Mouse (Mus musculus) midbrain, postnatal 0 days (tissue): ENCODE data around the gene Rere. TPM values are rescaled to one million over a fixed set of nuclear protein-coding genes. Genes with fewer than 3 reads are reported as not detected.

Experiments
- ATAC-seq: fragments of 200-750 bp; cut with Nextera tagmentation; 2 replicates; pipeline ENCODE4 v1.8.0; 2017; ENCODE audit warnings: moderate number of reproducible peaks, mild to moderate bottlenecking, moderate TSS enrichment, moderate library complexity; ENCODE audit not compliant: low FRiP score
- DNase-seq: peaks from one replicate; pipeline ENCODE4 v3.0.0-alpha.2; 2015; ENCODE audit warnings: low spot score
- H3K27ac ChIP-seq: fragments of 300-500 bp; sonication (generic); 2 replicates; pipeline ENCODE4 v1.5.1; 2014; ENCODE audit warnings: low read depth, mild to moderate bottlenecking, low read length, mixed read lengths
- H3K27me3 ChIP-seq: fragments of 300-500 bp; sonication (generic); 2 replicates; pipeline ENCODE4 v1.6.1; 2014; ENCODE audit warnings: low read length, control low read depth, mixed read lengths; ENCODE audit not compliant: insufficient read depth
- H3K36me3 ChIP-seq: fragments of 300-500 bp; sonication (generic); 2 replicates; pipeline ENCODE4 v1.6.1; 2014; ENCODE audit warnings: low read length, control low read depth, mixed read lengths; ENCODE audit not compliant: insufficient read depth
- H3K4me1 ChIP-seq: fragments of 300-500 bp; sonication (generic); 2 replicates; pipeline ENCODE4 v1.6.1; 2014; ENCODE audit warnings: mild to moderate bottlenecking, control low read depth, antibody characterized with exemption, low read length, mixed read lengths; ENCODE audit not compliant: insufficient read depth
- H3K4me2 ChIP-seq: fragments of 300-500 bp; sonication (generic); 2 replicates; pipeline ENCODE4 v1.6.1; 2014; ENCODE audit warnings: low read depth, mild to moderate bottlenecking, low read length, mixed read lengths; ENCODE audit not compliant: poor library complexity, severe bottlenecking
- H3K4me3 ChIP-seq: fragments of 300-500 bp; sonication (generic); 2 replicates; pipeline ENCODE4 v1.5.1; 2014; ENCODE audit warnings: low read depth, mild to moderate bottlenecking, low read length, moderate library complexity
- H3K9ac ChIP-seq: fragments of 300-500 bp; sonication (generic); replicated peaks from 2 replicates; pipeline ENCODE4 v1.6.1; 2014; ENCODE audit warnings: mild to moderate bottlenecking, low read length, moderate library complexity, mixed read lengths; ENCODE audit not compliant: poor library complexity, severe bottlenecking
- H3K9me3 ChIP-seq: fragments of 300-500 bp; sonication (generic); 2 replicates; pipeline ENCODE4 v1.6.1; 2016; ENCODE audit warnings: low read length, control low read depth
- CTCF ChIP-seq: IDR thresholded peaks from 2 replicates; pipeline ENCODE4 v1.5.1; 2016; ENCODE audit warnings: antibody characterized with exemption, mild to moderate bottlenecking
- WGBS: fragments of 180-500 bp; shearing (Covaris S2); extraction: QIAGEN DNeasy Blood & Tissue Kit; methylation state at CpG from one replicate; pipeline ENCODE4 v1.1.7; 2014; 5-methylcytosine and 5-hydroxymethylcytosine counted together
- polyA plus RNA-seq: library from polyadenylated mRNA; unstranded; fragments of >200 nt; fragmentation: Nextera tagmentation; extraction: Ambion mirVana; gene quantifications from 2 replicates; pipeline ENCODE4 v1.2.1, GENCODE M21; 2015
- total RNA-seq: library from RNA; depleted of rRNA; stranded (reverse); fragments of >200 nt; gene quantifications from 2 replicates; pipeline ENCODE4 v1.2.3, GENCODE M21; 2014

Rere gene
- total and polyA plus RNA-seq, 2 experiments from 2014 or later: 22.7 to 36.8 TPM

GRCm38 (mm10) chr4:150465759-150466158 is 184.3 kb downstream of the Rere start:
- no peak overlapping the region for H3K27ac ChIP-seq

DNA sequence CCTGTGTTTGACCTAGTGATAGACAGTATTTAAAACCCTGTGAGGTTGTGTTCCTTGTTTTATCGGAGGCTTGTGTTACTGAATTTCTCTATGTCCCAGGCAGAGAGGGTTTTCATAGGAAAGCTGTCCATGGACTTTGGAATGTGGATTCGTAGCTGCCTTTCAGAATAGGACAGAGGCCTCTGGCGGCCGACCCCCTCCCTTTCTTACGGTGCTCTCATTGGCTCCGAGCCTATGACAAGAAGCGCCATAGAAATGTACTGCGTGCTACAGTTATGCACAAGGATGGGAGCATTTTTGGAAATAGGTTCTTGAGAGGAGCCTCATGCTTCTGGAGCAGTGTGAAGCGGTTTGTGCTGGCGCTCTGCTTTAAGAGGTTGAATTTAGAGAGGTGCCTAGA is 187.8 kb downstream of the Rere start:
- Histone ChIP-seq H3K27me3 (no peaks in the 10 kb centered on the region), H3K27ac (no peak overlapping the region), H3K9ac (no peak overlapping the region), H3K4me2 (no peak overlapping the region), H3K36me3 (no peaks in the 10 kb centered on the region), H3K9me3 (no peaks in the 10 kb centered on the region), H3K4me3 (no peak overlapping the region), H3K4me1 (no peaks in the 10 kb centered on the region)
- DNase-seq: no peak
- 61% methylated on average over 10 of the region's 10 CpGs for WGBS
- ATAC-seq: no peak
- no peak for TF ChIP-seq CTCF

More at GRCm38 (mm10) chr4:150465759-150466158, 184.3 kb downstream of the Rere start:
- 46% methylated on average over 4 of the region's 4 CpGs for WGBS
- no peak overlapping the region for H3K9ac ChIP-seq
- DNase-seq: peak; percentile 85
- H3K4me1 ChIP-seq: no peaks in the 10 kb centered on the region; the same call in 1 of the 2 replicates
- no peaks in the 10 kb centered on the region for H3K27me3 ChIP-seq
- H3K36me3 ChIP-seq: no peaks in the 10 kb centered on the region
- H3K4me2 ChIP-seq: no peak overlapping the region
- no peak overlapping the region for H3K4me3 ChIP-seq
- no peak for ATAC-seq
- H3K9me3 ChIP-seq: no peaks in the 10 kb centered on the region
- TF ChIP-seq CTCF: peak; percentile 90

DNA sequence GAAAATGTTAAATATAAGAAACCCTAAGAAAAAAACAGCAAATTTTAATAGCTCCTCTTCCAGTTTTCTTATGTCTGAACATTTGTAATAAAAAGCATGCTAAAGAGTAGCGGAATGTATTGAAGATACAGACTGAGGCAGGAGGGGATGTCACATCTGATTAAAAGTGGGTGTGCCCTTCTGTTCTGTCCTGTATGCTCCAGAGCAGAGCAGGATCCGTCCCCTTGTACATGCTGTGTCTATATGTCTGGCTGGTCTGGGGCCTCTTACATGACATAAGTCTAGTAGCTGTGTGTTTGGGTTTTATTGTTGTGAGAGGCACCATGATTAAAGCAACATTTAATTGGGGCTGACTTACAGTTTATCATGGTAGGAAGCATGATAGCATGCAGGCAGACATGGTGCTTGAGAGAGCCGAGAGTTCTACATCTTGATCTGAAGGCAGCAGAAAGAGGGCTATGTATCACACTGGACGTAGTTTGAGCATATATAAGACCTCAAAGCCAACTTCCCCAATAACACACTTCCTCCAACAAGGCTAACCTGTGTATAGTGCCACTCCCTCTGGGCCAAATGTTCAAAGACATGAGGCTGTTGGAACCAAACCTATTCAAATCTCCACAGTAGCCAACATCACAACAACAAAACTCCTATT is 189.4 kb downstream of the Rere start:
- WGBS: 97% methylated on average over 4 of the region's 4 CpGs
- H3K4me3 ChIP-seq: no peak overlapping the region
- no peaks in the 10 kb centered on the region for H3K27me3 ChIP-seq
- no peak for TF ChIP-seq CTCF
- no peaks in the 10 kb centered on the region for H3K9me3 ChIP-seq
- H3K36me3 ChIP-seq: no peaks in the 10 kb centered on the region
- ATAC-seq (no peak), DNase-seq (no peak)
- no peaks in the 10 kb centered on the region for H3K4me1 ChIP-seq
- H3K27ac ChIP-seq: no peak overlapping the region
- H3K4me2 ChIP-seq: no peak overlapping the region
- no peak overlapping the region for H3K9ac ChIP-seq

DNA sequence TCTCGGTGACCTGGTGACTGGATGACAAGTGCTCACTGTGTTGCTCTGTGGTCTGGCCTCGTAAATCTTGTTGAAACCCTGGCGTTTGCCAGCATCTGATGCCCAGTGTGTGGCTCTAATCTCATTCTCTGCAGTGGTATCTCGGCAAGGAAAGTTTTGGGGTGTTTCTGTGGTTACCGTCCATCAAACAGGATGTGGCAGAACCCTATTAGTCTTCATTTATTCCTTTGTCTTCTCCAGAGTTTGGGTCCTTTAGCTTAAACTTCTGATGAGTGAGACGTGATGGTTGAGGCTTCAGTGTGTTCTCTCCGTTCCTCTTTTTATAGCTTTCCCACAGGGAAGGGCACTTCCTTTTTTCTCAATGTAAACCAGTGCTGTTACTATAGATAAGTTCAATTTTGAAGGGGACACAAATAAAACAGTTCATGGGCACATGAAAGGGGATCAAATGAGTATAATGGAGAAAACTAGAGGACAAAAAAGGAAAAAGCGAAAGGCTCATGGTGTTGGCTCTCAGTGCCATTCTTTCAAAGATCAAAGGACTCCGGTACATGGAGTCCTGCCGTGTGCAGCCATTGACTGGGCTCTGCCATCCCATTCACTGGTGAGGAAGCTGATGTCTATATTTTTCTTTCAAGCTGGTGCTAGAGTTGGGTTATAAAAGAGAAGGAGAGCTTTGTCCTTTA is 191.4 kb downstream of the Rere start:
- H3K27me3 ChIP-seq: no peaks in the 10 kb centered on the region
- 10% methylated on average over 10 of the region's 10 CpGs for WGBS
- H3K9ac ChIP-seq: no peak overlapping the region
- no peaks in the 10 kb centered on the region for H3K4me1 ChIP-seq
- no peak overlapping the region for H3K4me3 ChIP-seq
- DNase-seq (peak; percentile 51), ATAC-seq (no peak)
- H3K27ac ChIP-seq: no peak overlapping the region
- H3K9me3 ChIP-seq: no peaks in the 10 kb centered on the region
- H3K36me3 ChIP-seq: no peaks in the 10 kb centered on the region
- H3K4me2 ChIP-seq: no peak overlapping the region
- TF ChIP-seq CTCF: no peak

- WGBS: 52% methylated on average over 4 of the region's 4 CpGs
- H3K27me3 ChIP-seq: no peaks in the 10 kb centered on the region
- no peak overlapping the region for H3K4me3 ChIP-seq
- 0 out of 2 replicates have a peak, but pooled peaks cover 2% of the 10 kb centered on the region for H3K36me3 ChIP-seq
- H3K27ac ChIP-seq: no peak overlapping the region
- DNase-seq: no peak
- TF ChIP-seq CTCF: no peak
- no peaks in the 10 kb centered on the region for H3K9me3 ChIP-seq
- no peak overlapping the region for H3K9ac ChIP-seq
- no peak for ATAC-seq
- H3K4me1 ChIP-seq: no peaks in the 10 kb centered on the region
- no peak overlapping the region for H3K4me2 ChIP-seq
Observed at GRCm38 (mm10) chr4:150473437-150474070, 192.1 kb downstream of the Rere start.

DNA sequence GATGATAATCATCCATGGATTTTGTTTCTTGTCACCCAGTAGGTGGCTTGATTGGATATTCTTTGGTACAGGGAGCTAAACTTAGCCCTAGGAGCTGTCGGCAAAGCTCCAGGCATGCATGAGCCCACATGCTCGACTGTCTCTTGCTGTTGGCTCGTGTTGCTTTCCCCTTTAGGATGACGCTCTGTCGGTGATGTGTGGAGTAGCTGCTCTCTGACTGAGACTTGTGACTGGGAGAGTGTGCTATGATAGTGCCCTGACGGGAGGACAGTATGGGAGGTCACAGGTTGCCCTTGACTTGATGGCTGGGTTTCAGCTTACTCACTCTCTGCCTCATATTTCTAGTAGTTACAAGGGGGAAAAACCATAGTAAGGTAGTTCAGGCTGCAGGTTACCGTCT is 192.6 kb downstream of the Rere start:
- DNase-seq (peak; percentile 16), ATAC-seq (no peak)
- 0 out of 2 replicates have a peak, but pooled peaks cover 2% of the 10 kb centered on the region for H3K36me3 ChIP-seq
- H3K27me3 ChIP-seq: no peaks in the 10 kb centered on the region
- no peak overlapping the region for H3K27ac ChIP-seq
- no peak overlapping the region for H3K4me3 ChIP-seq
- no peaks in the 10 kb centered on the region for H3K4me1 ChIP-seq
- 37% methylated on average over 7 of the region's 7 CpGs for WGBS
- H3K9ac ChIP-seq: no peak overlapping the region
- no peaks in the 10 kb centered on the region for H3K9me3 ChIP-seq
- no peak overlapping the region for H3K4me2 ChIP-seq
- no peak for TF ChIP-seq CTCF
